Mouse (Mus musculus): ENCODE measurements around the gene Ak1.

DNA sequence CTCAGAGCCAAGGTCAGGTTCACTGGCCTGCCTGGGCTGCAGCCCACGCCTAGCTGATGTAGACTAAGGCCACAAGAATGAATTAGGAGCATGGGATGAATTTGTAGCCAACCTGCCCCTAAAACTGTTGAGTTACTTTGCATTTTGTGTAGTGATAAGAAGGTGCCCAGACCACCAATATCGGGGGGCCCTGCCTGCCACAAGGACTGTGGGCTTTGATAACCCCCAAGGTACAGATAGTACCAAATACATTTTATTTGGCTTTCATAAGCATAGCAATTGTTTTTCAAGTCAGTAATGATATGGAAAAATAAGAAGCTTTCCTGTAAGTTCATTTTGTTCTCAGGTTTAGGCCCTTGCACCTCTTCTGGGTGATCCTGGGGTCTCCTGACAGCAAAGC lies 37.3 kb downstream of the Ak1 start:
- TF ChIP-seq POLR2A (IDR thresholded peaks at IDR 0.05; ENCODE audit: extremely low read depth, insufficient read depth, low read length) = no peak
- TF ChIP-seq CTCF (IDR thresholded peaks at IDR 0.05; ENCODE audit: extremely low read depth, insufficient read depth, low read length) = no peak
